Mouse (Mus musculus) lung, adult 2 months (tissue): Measurements from ENCODE around the gene Nrm.

ENCODE experiments used
- CTCF ChIP-seq: fragments of 200-500 bp; IDR thresholded peaks from 2 replicates; pipeline ENCODE4 v1.5.1; 2011; ENCODE audit warnings: mild to moderate bottlenecking, low read length, control low read depth; ENCODE audit not compliant: insufficient read depth
- POLR2A ChIP-seq: fragments of 200-500 bp; IDR thresholded peaks from 2 replicates; pipeline ENCODE4 v1.6.1; 2011; ENCODE audit warnings: low read depth, mild to moderate bottlenecking, control low read depth, low read length, borderline replicate concordance; ENCODE audit errors: extremely low read depth

DNA sequence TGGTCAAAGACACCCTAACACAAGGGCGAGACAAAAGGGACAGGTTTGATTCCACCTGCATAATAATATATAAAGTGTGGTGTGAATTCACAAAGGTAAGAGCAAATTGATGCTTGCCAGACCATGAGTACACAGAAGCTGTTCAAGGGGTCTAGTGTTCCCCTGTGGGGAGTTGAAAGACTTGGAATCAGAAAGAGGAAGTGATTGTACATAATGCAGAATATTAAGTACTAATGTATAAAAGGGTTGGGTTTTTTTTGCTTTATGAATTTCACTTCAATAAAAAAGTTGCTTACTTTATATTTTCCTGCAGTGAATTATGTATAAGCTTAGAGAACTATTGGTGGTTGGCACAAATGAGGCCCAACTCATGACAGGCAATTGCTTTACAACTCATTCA lies 1.7 kb upstream of the Nrm start:
- TF ChIP-seq CTCF (no peak), POLR2A (no peak)
